Mouse (Mus musculus) lung, postnatal 0 days (tissue): ENCODE data around the gene Gria3. TPM values are rescaled to one million over a fixed set of nuclear protein-coding genes. Genes with fewer than 3 reads are reported as not detected.

Experiments
- ATAC-seq: fragments of 200-750 bp; cut with Nextera tagmentation; 2 replicates; pipeline ENCODE4 v1.8.0; 2017; ENCODE audit warnings: moderate library complexity
- DNase-seq: peaks from one replicate; pipeline ENCODE4 v3.0.0-alpha.2; 2016; ENCODE audit warnings: low spot score
- H3K27ac ChIP-seq: fragments of 300-500 bp; sonication (generic); 2 replicates; pipeline ENCODE4 v1.5.1; 2014; ENCODE audit warnings: antibody characterized with exemption, mild to moderate bottlenecking, low read length, mixed read lengths
- H3K27me3 ChIP-seq: fragments of 300-500 bp; sonication (generic); replicated peaks from 2 replicates; pipeline ENCODE4 v1.6.1; 2014; ENCODE audit warnings: low read length, mixed read lengths; ENCODE audit not compliant: insufficient read depth
- H3K36me3 ChIP-seq: fragments of 300-500 bp; sonication (generic); 2 replicates; pipeline ENCODE4 v1.6.1; 2014; ENCODE audit warnings: low read length, mixed read lengths; ENCODE audit not compliant: insufficient read depth
- H3K4me1 ChIP-seq: fragments of 300-500 bp; sonication (generic); 2 replicates; pipeline ENCODE4 v1.6.1; 2014; ENCODE audit warnings: antibody characterized with exemption, low read depth, low read length, mixed read lengths; ENCODE audit not compliant: insufficient read depth
- H3K4me2 ChIP-seq: fragments of 300-500 bp; sonication (generic); replicated peaks from 2 replicates; pipeline ENCODE4 v1.6.1; 2014; ENCODE audit warnings: low read depth, mild to moderate bottlenecking, low read length, moderate library complexity, mixed read lengths
- H3K4me3 ChIP-seq: fragments of 300-500 bp; sonication (generic); 2 replicates; pipeline ENCODE4 v1.5.1; 2014; ENCODE audit warnings: low read depth, low read length
- H3K9ac ChIP-seq: fragments of 300-500 bp; sonication (generic); replicated peaks from 2 replicates; pipeline ENCODE4 v1.6.1; 2014; ENCODE audit warnings: low read depth, mild to moderate bottlenecking
- H3K9me3 ChIP-seq: fragments of 300-500 bp; sonication (generic); 2 replicates; pipeline ENCODE4 v1.6.1; 2016; ENCODE audit warnings: low read length, mixed read lengths
- CTCF ChIP-seq: IDR thresholded peaks from 2 replicates; pipeline ENCODE4 v1.5.1; 2016; ENCODE audit warnings: antibody characterized with exemption, mild to moderate bottlenecking
- EP300 ChIP-seq: IDR thresholded peaks from 2 replicates; pipeline ENCODE4 v1.6.1; 2016; ENCODE audit warnings: antibody characterized with exemption, mild to moderate bottlenecking, control low read depth
- WGBS: fragments of 180-500 bp; shearing (Covaris S2); extraction: QIAGEN DNeasy Blood & Tissue Kit; methylation state at CpG from one replicate; pipeline ENCODE4 v1.1.7; 2014; 5-methylcytosine and 5-hydroxymethylcytosine counted together
- polyA plus RNA-seq: library from polyadenylated mRNA; unstranded; fragments of >200 nt; fragmentation: Nextera tagmentation; extraction: Ambion mirVana; gene quantifications from 2 replicates; pipeline ENCODE4 v1.2.1, GENCODE M21; 2015

The Gria3 gene
- polyA plus RNA-seq, 1 experiment from 2014 or later: 3.9 TPM

DNA sequence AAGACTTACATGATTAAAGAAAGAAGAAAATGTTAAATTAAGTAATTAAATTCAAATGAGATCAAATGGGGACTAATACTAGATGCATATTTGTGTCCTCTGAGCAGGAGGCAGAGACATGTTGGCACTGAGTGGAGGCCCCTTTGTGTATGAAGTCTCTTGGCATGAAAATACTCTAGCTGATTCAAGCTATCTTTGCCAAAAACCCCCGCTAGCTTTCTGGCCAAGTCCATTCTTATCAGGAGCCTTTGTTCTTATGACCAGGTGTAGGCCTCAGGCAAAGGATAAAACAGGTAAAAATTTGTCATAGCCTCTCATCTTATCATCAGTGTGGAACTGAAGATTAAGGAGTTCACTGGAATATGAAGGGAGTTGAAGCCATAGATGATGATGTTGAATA lies 206.5 kb downstream of the Gria3 start:
- TF ChIP-seq EP300: no peak
- no peak for TF ChIP-seq CTCF
- no peaks in the 10 kb centered on the region for H3K9me3 ChIP-seq
- H3K9ac ChIP-seq: no peak overlapping the region
- H3K4me2 ChIP-seq: no peak overlapping the region
- DNase-seq: no peak
- no peak for ATAC-seq
- no peak overlapping the region for H3K27ac ChIP-seq
- H3K27me3 ChIP-seq: no peaks in the 10 kb centered on the region
- no peaks in the 10 kb centered on the region for H3K36me3 ChIP-seq
- WGBS: 74% methylated on average over 1 of the region's 1 CpGs
- H3K4me3 ChIP-seq: no peak overlapping the region
- H3K4me1 ChIP-seq: no peaks in the 10 kb centered on the region

DNA sequence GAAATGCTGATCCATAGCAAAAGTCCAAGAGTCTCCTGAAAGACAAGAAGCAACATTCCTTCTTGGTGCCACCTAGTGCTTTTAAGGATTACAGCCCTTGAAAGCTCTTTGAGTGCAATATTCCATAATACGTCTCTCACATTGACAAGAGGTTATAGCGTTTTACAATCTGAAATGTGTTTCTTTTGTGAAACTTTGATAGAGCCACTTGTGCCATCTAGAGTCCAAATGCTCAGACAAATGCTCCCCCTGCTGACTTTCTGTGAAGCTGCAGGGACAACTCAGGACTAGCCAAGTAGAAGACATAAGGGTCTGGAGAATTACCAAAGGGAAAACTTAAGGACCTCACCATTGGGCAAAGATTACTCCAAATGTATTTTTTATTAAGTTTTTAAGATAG lies 214.3 kb downstream of the Gria3 start:
- peak; percentile 48 for DNase-seq

DNA sequence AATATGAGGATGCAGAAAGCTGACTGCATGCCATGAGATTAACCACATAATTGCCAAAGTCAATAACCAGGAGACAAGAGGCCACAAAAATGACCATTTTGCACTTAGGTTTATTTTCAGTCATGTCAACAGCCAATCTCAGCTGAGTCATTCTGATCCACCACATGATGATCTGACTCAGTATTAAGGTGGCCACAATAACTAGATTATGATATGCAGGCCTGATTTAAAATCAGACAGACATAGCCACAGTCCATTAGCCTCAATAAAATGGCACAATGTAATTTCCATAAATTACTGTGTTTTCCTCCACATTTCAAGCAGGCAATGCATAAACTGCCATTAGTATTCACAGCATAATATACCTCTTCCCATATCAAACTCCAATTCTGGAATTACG lies 216.3 kb downstream of the Gria3 start:
- Histone ChIP-seq H3K9ac (no peak overlapping the region), H3K4me3 (no peak overlapping the region), H3K36me3 (no peaks in the 10 kb centered on the region), H3K27me3 (no peaks in the 10 kb centered on the region), H3K27ac (no peak overlapping the region), H3K4me2 (no peak overlapping the region), H3K4me1 (no peaks in the 10 kb centered on the region), H3K9me3 (no peaks in the 10 kb centered on the region)
- no peak for DNase-seq
- TF ChIP-seq CTCF: no peak
- TF ChIP-seq EP300: no peak
- 83% methylated on average over 1 of the region's 1 CpGs for WGBS
- ATAC-seq: no peak

More for the DNA sequence above, 214.3 kb downstream of the Gria3 start:
- no peak for ATAC-seq
- no peaks in the 10 kb centered on the region for H3K4me1 ChIP-seq
- no peaks in the 10 kb centered on the region for H3K9me3 ChIP-seq
- H3K4me2 ChIP-seq: no peak overlapping the region
- no peaks in the 10 kb centered on the region for H3K27me3 ChIP-seq
- H3K4me3 ChIP-seq: no peak overlapping the region
- no peak overlapping the region for H3K9ac ChIP-seq
- no peak overlapping the region for H3K27ac ChIP-seq
- H3K36me3 ChIP-seq: no peaks in the 10 kb centered on the region
- WGBS: 33% methylated on average over 2 of the region's 2 CpGs
- TF ChIP-seq EP300 (no peak), CTCF (peak; percentile 71)

DNA sequence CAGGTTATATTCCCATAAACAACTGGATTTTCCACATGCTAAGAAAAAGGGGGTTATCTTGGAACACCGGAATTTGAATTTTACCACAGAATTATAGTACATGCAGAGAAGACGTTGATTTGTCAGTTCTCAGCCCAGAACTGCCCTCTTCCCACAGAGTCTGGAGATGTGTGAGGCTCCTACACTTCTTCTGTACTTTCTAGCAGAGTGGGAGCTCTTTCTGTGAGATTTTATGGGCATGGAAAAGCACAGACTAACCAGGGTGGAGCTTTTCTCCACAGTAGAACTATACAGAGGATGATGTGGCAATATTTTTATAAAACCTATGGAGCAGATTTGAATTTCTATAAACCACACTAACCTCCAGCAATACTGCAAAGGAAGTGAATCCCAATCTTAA lies 217.7 kb downstream of the Gria3 start:
- H3K4me2 ChIP-seq: no peak overlapping the region
- H3K4me1 ChIP-seq: no peaks in the 10 kb centered on the region
- H3K27me3 ChIP-seq: no peaks in the 10 kb centered on the region
- ATAC-seq (no peak), DNase-seq (no peak)
- no peak overlapping the region for H3K9ac ChIP-seq
- H3K4me3 ChIP-seq: no peak overlapping the region
- no peaks in the 10 kb centered on the region for H3K9me3 ChIP-seq
- no peak overlapping the region for H3K27ac ChIP-seq
- TF ChIP-seq CTCF (no peak), EP300 (no peak)
- no peaks in the 10 kb centered on the region for H3K36me3 ChIP-seq
- WGBS: 74% methylated on average over 2 of the region's 2 CpGs

DNA sequence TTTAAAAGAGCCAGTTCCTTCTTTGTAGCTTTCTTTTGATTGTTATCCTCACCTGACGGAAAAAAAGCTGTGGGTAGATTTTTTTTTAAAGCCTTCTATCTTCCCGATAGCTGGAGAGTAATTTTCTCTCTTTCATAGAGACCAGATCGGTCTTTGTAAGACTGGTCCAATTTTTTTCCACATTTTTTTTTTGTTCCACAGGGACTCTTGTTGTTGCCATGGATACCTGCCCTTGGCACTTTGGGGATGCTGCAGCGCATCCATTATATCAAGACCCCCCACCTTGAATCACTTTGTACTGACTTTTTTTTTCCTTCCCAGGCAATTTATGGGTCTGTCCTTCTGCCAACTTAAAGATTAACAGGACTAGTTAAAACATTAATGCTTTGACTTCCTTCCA lies 232.9 kb downstream of the Gria3 start:
- Histone ChIP-seq H3K9me3 (no peaks in the 10 kb centered on the region), H3K4me3 (no peak overlapping the region), H3K36me3 (no peaks in the 10 kb centered on the region), H3K9ac (no peak overlapping the region), H3K4me2 (no peak overlapping the region), H3K4me1 (no peaks in the 10 kb centered on the region), H3K27me3 (no peaks in the 10 kb centered on the region), H3K27ac (no peak overlapping the region)
- DNase-seq (no peak), ATAC-seq (no peak)
- WGBS: 81% methylated on average over 4 of the region's 4 CpGs
- TF ChIP-seq EP300 (no peak), CTCF (no peak)

DNA sequence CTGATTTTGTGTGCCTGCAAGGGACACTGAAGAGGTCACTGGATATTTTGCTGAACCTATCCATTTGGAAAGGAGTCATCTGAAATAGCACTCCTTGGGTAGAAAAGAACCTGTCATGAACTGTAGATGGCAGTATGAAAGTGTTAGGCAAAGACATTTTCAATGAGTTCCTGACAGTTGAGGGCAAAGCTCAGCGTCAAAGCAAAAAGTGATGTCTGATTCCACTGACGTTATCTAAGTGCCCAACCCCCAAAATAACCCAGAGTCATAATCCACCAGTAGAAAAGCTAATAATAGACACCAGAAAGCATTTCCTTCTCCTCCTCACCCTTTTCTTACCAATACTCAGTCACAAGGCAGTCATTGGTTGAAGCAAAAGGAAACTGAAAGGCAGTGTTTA lies 244.3 kb downstream of the Gria3 start:
- 22% methylated on average over 2 of the region's 2 CpGs for WGBS

DNA sequence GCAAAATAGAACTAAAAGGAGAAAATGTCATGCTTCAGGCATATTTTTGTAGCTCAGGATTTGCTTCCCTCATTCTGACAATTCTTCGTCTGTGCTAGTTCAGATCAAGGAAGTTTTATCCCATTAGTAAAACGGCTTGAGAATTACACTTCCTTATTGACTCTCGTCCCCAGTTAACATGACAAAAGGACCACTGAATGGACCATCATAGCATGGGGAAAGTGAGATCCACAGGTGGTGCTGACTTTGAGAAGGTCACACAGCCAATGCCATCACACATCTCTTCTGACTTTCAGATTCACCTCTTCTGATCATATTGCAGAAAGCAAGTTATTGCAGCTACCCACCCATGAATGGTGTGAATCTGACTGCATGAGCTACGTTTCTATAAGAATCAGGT lies 257.1 kb downstream of the Gria3 start:
- DNase-seq: no peak
- Histone ChIP-seq H3K9ac (no peak overlapping the region), H3K4me3 (no peak overlapping the region), H3K9me3 (no peaks in the 10 kb centered on the region), H3K4me1 (no peaks in the 10 kb centered on the region), H3K4me2 (no peak overlapping the region), H3K27ac (no peak overlapping the region), H3K36me3 (no peaks in the 10 kb centered on the region), H3K27me3 (no peaks in the 10 kb centered on the region)
- 68% methylated on average over 4 of the region's 4 CpGs for WGBS
- no peak for ATAC-seq
- TF ChIP-seq EP300: no peak
- no peak for TF ChIP-seq CTCF

More for the DNA sequence above, 244.3 kb downstream of the Gria3 start:
- H3K4me1 ChIP-seq: no peaks in the 10 kb centered on the region
- no peak overlapping the region for H3K27ac ChIP-seq
- TF ChIP-seq EP300 (no peak), CTCF (no peak)
- H3K4me2 ChIP-seq: no peak overlapping the region
- no peaks in the 10 kb centered on the region for H3K27me3 ChIP-seq
- no peaks in the 10 kb centered on the region for H3K36me3 ChIP-seq
- DNase-seq (no peak), ATAC-seq (no peak)
- H3K9ac ChIP-seq: no peak overlapping the region
- H3K4me3 ChIP-seq: no peak overlapping the region
- H3K9me3 ChIP-seq: no peaks in the 10 kb centered on the region
